Mouse (Mus musculus): ENCODE results near the gene Aaed1. TPM values are rescaled to one million over a fixed set of nuclear protein-coding genes. Genes with fewer than 3 reads are reported as not detected.

The Aaed1 gene
- polyA plus RNA-seq (2012; rRNA removed) = 52.8 and 61.5 TPM in 2 replicates

- peak; percentile 87 for DNase-seq (ENCODE audit: low spot score)
These were observed at the start of gene Aaed1 for GRCm38 (mm10) chr13:64312024-64312915. Aaed1 (minus strand) TSS chr13:64312710.

GRCm38 (mm10) chr13:64362139-64362538 is 49.6 kb upstream of the Aaed1 start:
- no peak for DNase-seq (ENCODE audit: low spot score)

- DNase-seq (ENCODE audit: low spot score) = no peak
These were observed 48.5 kb upstream of the Aaed1 start for GRCm38 (mm10) chr13:64361020-64361419.

GRCm38 (mm10) chr13:64359702-64360101 is 47.2 kb upstream of the Aaed1 start:
- DNase-seq (ENCODE audit: low spot score) = no peak

- no peak for DNase-seq (ENCODE audit: low spot score)
These were observed 46.0 kb upstream of the Aaed1 start for GRCm38 (mm10) chr13:64358476-64358875.

- no peak for DNase-seq (ENCODE audit: low spot score)
These were observed 44.9 kb upstream of the Aaed1 start for GRCm38 (mm10) chr13:64357389-64357788.

- no peak for DNase-seq (ENCODE audit: low spot score)
These were observed 37.0 kb upstream of the Aaed1 start for GRCm38 (mm10) chr13:64349474-64349873.

GRCm38 (mm10) chr13:64344082-64344501 is 31.6 kb upstream of the Aaed1 start:
- no peak for DNase-seq (ENCODE audit: low spot score)

GRCm38 (mm10) chr13:64343598-64343997 is 31.1 kb upstream of the Aaed1 start:
- DNase-seq (ENCODE audit: low spot score) = no peak

- no peak for DNase-seq (ENCODE audit: low spot score)
These were observed 23.1 kb upstream of the Aaed1 start for GRCm38 (mm10) chr13:64335546-64336132.

GRCm38 (mm10) chr13:64333102-64333501 is 20.6 kb upstream of the Aaed1 start:
- DNase-seq (ENCODE audit: low spot score) = no peak

GRCm38 (mm10) chr13:64332321-64332720 is 19.8 kb upstream of the Aaed1 start:
- DNase-seq (ENCODE audit: low spot score) = no peak

GRCm38 (mm10) chr13:64322561-64323281 is 10.2 kb upstream of the Aaed1 start:
- no peak for DNase-seq (ENCODE audit: low spot score)

GRCm38 (mm10) chr13:64320334-64320733 is 7.8 kb upstream of the Aaed1 start:
- DNase-seq (ENCODE audit: low spot score) = no peak

GRCm38 (mm10) chr13:64319782-64320181 is 7.3 kb upstream of the Aaed1 start:
- DNase-seq (ENCODE audit: low spot score) = no peak

- DNase-seq (ENCODE audit: low spot score) = no peak
These were observed 5.8 kb upstream of the Aaed1 start for GRCm38 (mm10) chr13:64318355-64318754.

- DNase-seq (ENCODE audit: low spot score) = no peak
These were observed 3.1 kb upstream of the Aaed1 start for GRCm38 (mm10) chr13:64315483-64316050.

GRCm38 (mm10) chr13:64314041-64314440 is 1.5 kb upstream of the Aaed1 start:
- DNase-seq (ENCODE audit: low spot score) = no peak

GRCm38 (mm10) chr13:64312916-64313289 is 393 bp upstream of the Aaed1 start:
- no peak for DNase-seq (ENCODE audit: low spot score)

- no peak for DNase-seq (ENCODE audit: low spot score)
These were observed 1.2 kb downstream of the Aaed1 start for GRCm38 (mm10) chr13:64311266-64311665.

GRCm38 (mm10) chr13:64310585-64310984 is 1.9 kb downstream of the Aaed1 start:
- no peak for DNase-seq (ENCODE audit: low spot score)

- no peak for DNase-seq (ENCODE audit: low spot score)
These were observed 2.7 kb downstream of the Aaed1 start for GRCm38 (mm10) chr13:64309842-64310241.
